ENCODE assay signal across 8 mouse cellular contexts in the genomic region with DNA sequence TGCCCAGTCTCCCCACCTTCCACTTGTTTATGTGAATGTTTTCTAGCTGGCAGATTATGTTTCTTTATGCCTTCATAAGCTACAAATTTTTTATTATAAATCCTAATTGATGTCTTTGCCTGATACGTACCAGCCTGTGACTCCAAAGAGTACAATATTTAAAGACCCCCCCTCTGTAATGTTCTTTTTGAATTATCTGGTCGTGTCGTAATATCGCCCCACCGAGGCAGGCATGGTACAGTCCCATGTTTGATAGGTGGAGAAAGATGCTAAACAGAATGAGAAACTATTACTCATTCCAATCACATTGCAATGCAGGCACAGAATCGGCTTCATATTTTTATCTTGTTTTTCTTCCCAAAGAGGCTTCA. TPM values are rescaled to one million over a fixed set of nuclear protein-coding genes. Genes with fewer than 3 reads are reported as not detected.
A peak's percentile ranks its signal among the peaks of the same experiment; 100 is the strongest.
DNase-seq lines count a peak whose midpoint lies in the region; ATAC-seq and TF ChIP-seq lines count a peak whose summit lies in the region.

No protein-coding gene starts in this region.

- 1% methylated on average over 6 of the region's 6 CpGs for WGBS in heart, embryonic 11.5 days (ENCODE audit: insufficient replicate concordance)
- WGBS in limb, embryonic 14.5 days, result 2% methylated on average over 6 of the region's 6 CpGs
- under 1% methylated on average over 6 of the region's 6 CpGs for WGBS in neural tube, embryonic 15.5 days

- peak overlapping the region; percentile 79 for H3K4me2 ChIP-seq in heart, embryonic 11.5 days
- peak overlapping the region; percentile 74 for H3K4me2 ChIP-seq in limb, embryonic 14.5 days (replicated peaks; ENCODE audit: low read depth, low read length, severe bottlenecking)
- H3K4me2 ChIP-seq in neural tube, embryonic 15.5 days, result peak overlapping the region; percentile 56

- peaks cover 5% of the 10 kb centered on the region for H3K4me1 ChIP-seq in heart, embryonic 11.5 days (ENCODE audit: control insufficient read depth, insufficient read depth, low read length)
- peaks cover 6% of the 10 kb centered on the region for H3K4me1 ChIP-seq in limb, embryonic 14.5 days (ENCODE audit: control insufficient read depth, insufficient read depth, low read length)
- peaks cover 33% of the 10 kb centered on the region for H3K4me1 ChIP-seq in neural tube, embryonic 15.5 days

- H3K4me3 ChIP-seq in heart, embryonic 11.5 days (ENCODE audit: low read depth, low read length), result peak overlapping the region; percentile 99
- peak overlapping the region; percentile 99 for H3K4me3 ChIP-seq in limb, embryonic 14.5 days (replicated peaks; ENCODE audit: low read length)
- H3K4me3 ChIP-seq in neural tube, embryonic 15.5 days (replicated peaks), result peak overlapping the region; percentile 79

- no peaks in the 10 kb centered on the region for H3K27me3 ChIP-seq in heart, embryonic 11.5 days (ENCODE audit: control insufficient read depth, insufficient read depth, low read length)
- no peaks in the 10 kb centered on the region for H3K27me3 ChIP-seq in limb, embryonic 14.5 days (ENCODE audit: control insufficient read depth, insufficient read depth, low read length)
- no peaks in the 10 kb centered on the region for H3K27me3 ChIP-seq in neural tube, embryonic 15.5 days (replicated peaks)

- no peak for DNase-seq in heart, adult 18-20 months
- DNase-seq in A20 (ENCODE audit: low read depth, low spot score), result peak; percentile 94
- peak; percentile 92 for DNase-seq in brain, adult 2 months (ENCODE audit: low read depth, low spot score)
- peak; percentile 62 for DNase-seq in limb, embryonic 14.5 days (ENCODE audit: low spot score)
- no peak for DNase-seq in urinary bladder, adult 2 months (ENCODE audit: low spot score)

- no peak for TF ChIP-seq POLR2A in limb, embryonic 14.5 days (IDR thresholded peaks at IDR 0.05; ENCODE audit: borderline replicate concordance, extremely low read depth, insufficient read depth, insufficient read length)

- H3K9me3 ChIP-seq in heart, embryonic 11.5 days (replicated peaks; ENCODE audit: control insufficient read depth, low read length), result no peaks in the 10 kb centered on the region
- H3K9me3 ChIP-seq in limb, embryonic 14.5 days (ENCODE audit: control insufficient read depth, low read length), result no peaks in the 10 kb centered on the region
- no peaks in the 10 kb centered on the region for H3K9me3 ChIP-seq in neural tube, embryonic 15.5 days (replicated peaks)

- no peaks in the 10 kb centered on the region for H3K36me3 ChIP-seq in heart, embryonic 11.5 days (ENCODE audit: control insufficient read depth, insufficient read depth, low read length)
- no peaks in the 10 kb centered on the region for H3K36me3 ChIP-seq in limb, embryonic 14.5 days (ENCODE audit: control insufficient read depth, insufficient read depth, low read length)
- no peaks in the 10 kb centered on the region for H3K36me3 ChIP-seq in neural tube, embryonic 15.5 days

- H3K9ac ChIP-seq in heart, embryonic 11.5 days (ENCODE audit: low read depth, low read length), result peak overlapping the region; percentile 56
- H3K9ac ChIP-seq in limb, embryonic 14.5 days (ENCODE audit: low read depth, low read length, severe bottlenecking), result peak overlapping the region; percentile 95
- peak overlapping the region; percentile 93 for H3K9ac ChIP-seq in neural tube, embryonic 15.5 days (replicated peaks)

- H3K27ac ChIP-seq in heart, embryonic 11.5 days (ENCODE audit: low read depth, low read length), result peak overlapping the region; percentile 100; the same call in 1 of the 2 replicates
- H3K27ac ChIP-seq in limb, embryonic 14.5 days (replicated peaks; ENCODE audit: low read depth, low read length), result peak overlapping the region; percentile 96
- H3K27ac ChIP-seq in neural tube, embryonic 15.5 days (replicated peaks), result peak overlapping the region; percentile 99

- ATAC-seq in heart, embryonic 11.5 days (replicated peaks; ENCODE audit: insufficient number of reproducible peaks, low FRiP score, low TSS enrichment), result peak; percentile 39; the same call in 1 of the 2 replicates
- peak; percentile 15; the same call in 1 of the 2 replicates for ATAC-seq in granulocyte monocyte progenitor cell, adult 5-6 weeks (replicated peaks; ENCODE audit: poor library complexity, severe bottlenecking)
- ATAC-seq in limb, embryonic 14.5 days (ENCODE audit: low FRiP score, low read depth), result peak; percentile 53; the same call in 1 of the 2 replicates
- peak; percentile 71 for ATAC-seq in neural tube, embryonic 15.5 days (ENCODE audit: low FRiP score)

RNA-seq across cellular contexts. Expression of gene Rtn3, which starts 0.4 kb away (rescaled TPM):
- 101 and 117 TPM in 2 replicates for polyA plus RNA-seq in heart, embryonic 11.5 days (2014; fragmentation: Nextera tagmentation; extraction: Ambion mirVana)
- 10 to 100 TPM; 70.9 to 79.7 TPM for total RNA-seq in heart, adult 18-20 months (2021)
- total RNA-seq in granulocyte monocyte progenitor cell, adult 5-6 weeks (2014; fragmentation: Nextera tagmentation), result 166 and 193 TPM in 2 replicates
- total RNA-seq in granulocyte monocyte progenitor cell, adult 5-6 weeks (2017), result 80.4 and 94.7 TPM in 2 replicates
- 112 and 118 TPM in 2 replicates for polyA plus RNA-seq in limb, embryonic 14.5 days (2012; rRNA removed)
- 102 and 107 TPM in 2 replicates for polyA plus RNA-seq in limb, embryonic 14.5 days (2014; fragmentation: Nextera tagmentation; extraction: Ambion mirVana)
- polyA plus RNA-seq in neural tube, embryonic 15.5 days (2015; fragmentation: Nextera tagmentation; extraction: Ambion mirVana), result 588 and 670 TPM in 2 replicates
- polyA plus RNA-seq in urinary bladder, adult 2 months (2012; rRNA removed), result 120 and 126 TPM in 2 replicates

RNA-seq across cellular contexts. Expression of gene Atl3, which starts 10.3 kb away (rescaled TPM):
- polyA plus RNA-seq in heart, embryonic 11.5 days (2014; fragmentation: Nextera tagmentation; extraction: Ambion mirVana), result 8.9 and 9.5 TPM in 2 replicates
- total RNA-seq in heart, adult 18-20 months (2021), result 10 to 100 TPM; 12.6 to 17.2 TPM
- total RNA-seq in granulocyte monocyte progenitor cell, adult 5-6 weeks (2014; fragmentation: Nextera tagmentation), result 47.9 and 50.2 TPM in 2 replicates
- 49.0 and 52.6 TPM in 2 replicates for total RNA-seq in granulocyte monocyte progenitor cell, adult 5-6 weeks (2017)
- 31.6 and 32.9 TPM in 2 replicates for polyA plus RNA-seq in limb, embryonic 14.5 days (2012; rRNA removed)
- polyA plus RNA-seq in limb, embryonic 14.5 days (2014; fragmentation: Nextera tagmentation; extraction: Ambion mirVana), result 19.0 and 20.4 TPM in 2 replicates
- polyA plus RNA-seq in neural tube, embryonic 15.5 days (2015; fragmentation: Nextera tagmentation; extraction: Ambion mirVana), result 7.0 and 7.6 TPM in 2 replicates
- polyA plus RNA-seq in urinary bladder, adult 2 months (2012; rRNA removed), result 53.8 and 65.3 TPM in 2 replicates

Comparison
In these comparisons a context has a peak if more than half of its experiments do, and no peak if none do; other contexts are left out.
1. ATAC-seq: peak in every context shown above with its lines; median percentile 71 in neural tube, embryonic 15.5 days; 53 in limb, embryonic 14.5 days; 39 in heart, embryonic 11.5 days; 15 in granulocyte monocyte progenitor cell, adult 5-6 weeks.
2. DNase-seq: peak in A20 (single experiment), brain, adult 2 months (single experiment) and limb, embryonic 14.5 days (single experiment); none in heart, adult 18-20 months (0 of 2) and urinary bladder, adult 2 months (single experiment).
3. Peak in every context shown above with its lines, with median percentiles within 50 percentile points of each other: H3K27ac ChIP-seq, H3K4me2 ChIP-seq, H3K4me3 ChIP-seq and H3K9ac ChIP-seq.